Mouse (Mus musculus): Measurements from ENCODE around the gene Pex12.

DNA sequence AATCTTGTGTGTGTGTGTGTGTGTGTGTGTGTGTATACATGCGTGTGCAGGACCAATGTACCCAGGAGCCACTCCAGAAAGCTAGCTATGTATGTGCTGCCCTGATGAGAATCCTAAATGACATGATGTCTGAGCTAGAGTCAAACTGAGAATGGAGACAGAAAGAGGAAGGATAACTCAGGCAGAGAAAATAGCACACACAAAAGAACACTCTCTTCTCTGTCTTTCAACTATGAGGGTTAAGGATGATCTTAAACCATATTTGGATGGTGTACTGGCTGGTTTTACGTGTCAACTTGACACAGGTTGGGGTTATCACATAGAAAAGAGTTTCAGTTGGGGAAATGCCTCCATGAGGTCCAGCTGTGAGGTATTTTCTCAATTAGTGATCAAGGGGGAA lies 12.8 kb downstream of the Pex12 start:
- TF ChIP-seq CTCF (IDR thresholded peaks at IDR 0.05; ENCODE audit: low read depth, low read length) = no peak
- no peak for TF ChIP-seq POLR2A (IDR thresholded peaks at IDR 0.05; ENCODE audit: borderline replicate concordance, low read depth, low read length)

All from bone marrow macrophage, adult 2 months (primary cell).